In the genomic region with DNA sequence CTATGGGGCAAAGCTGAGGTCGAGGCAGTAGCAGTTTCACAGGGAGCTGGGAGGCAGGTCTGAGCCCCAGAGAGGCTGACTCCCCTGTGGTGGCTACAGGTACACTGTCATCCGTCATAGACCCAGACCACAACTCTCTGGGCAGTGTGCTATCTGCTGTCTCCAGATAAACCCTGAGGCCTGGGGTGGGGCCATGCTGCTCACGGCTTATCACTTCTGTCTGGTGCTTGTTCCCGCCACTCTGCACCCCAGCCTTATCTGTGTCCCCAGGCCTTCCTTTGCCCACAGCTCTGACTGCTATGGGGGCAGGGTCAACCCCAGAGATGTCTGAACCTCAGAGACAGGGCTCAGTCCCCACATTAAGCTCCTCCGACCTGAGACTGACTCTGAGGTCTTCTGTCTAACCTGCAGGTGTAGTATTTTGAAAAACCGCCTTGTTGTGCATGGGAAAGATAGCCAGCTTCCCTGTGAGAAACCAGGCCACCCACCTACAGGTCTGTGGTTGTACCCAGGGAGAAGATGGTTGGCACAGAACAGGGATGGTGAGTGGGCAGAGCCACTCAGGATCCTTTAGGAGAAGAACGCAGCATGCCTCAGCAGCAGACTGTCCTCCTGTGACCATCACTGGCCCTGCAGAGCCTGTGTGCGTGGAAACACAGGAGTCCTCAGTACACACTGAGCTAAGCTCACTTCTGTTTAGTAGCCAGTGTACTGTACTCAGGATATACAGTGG, we compare ENCODE assay signal across 8 mouse cellular contexts.
A peak's percentile ranks its signal among the peaks of the same experiment; 100 is the strongest.
DNase-seq lines count a peak whose midpoint lies in the region; ATAC-seq lines count a peak whose summit lies in the region.
"Had no signal": no experiment of that assay in that cellular context is flagged by ENCODE, and none has a peak within 500 bp of the region (broad histone marks: within the 10 kb centered on the region; RNA-seq: fewer than 3 reads in every experiment).

No protein-coding gene starts in this region.

- no peak overlapping the region for H3K9ac ChIP-seq in hindbrain, embryonic 12.5 days
- H3K9ac ChIP-seq in hindbrain, embryonic 14.5 days: no peak overlapping the region

- H3K4me1 ChIP-seq in hindbrain, embryonic 12.5 days: peaks cover 81% of the 10 kb centered on the region
- peaks cover 30% of the 10 kb centered on the region for H3K4me1 ChIP-seq in hindbrain, embryonic 14.5 days (replicated peaks; ENCODE audit: control insufficient read depth, insufficient read depth, low read length)

- H3K4me2 ChIP-seq in hindbrain, embryonic 12.5 days (replicated peaks): no peak overlapping the region
- no peak overlapping the region for H3K4me2 ChIP-seq in hindbrain, embryonic 14.5 days (replicated peaks)

- 68% methylated on average over 8 of the region's 8 CpGs for WGBS in hindbrain, embryonic 12.5 days
- WGBS in hindbrain, embryonic 14.5 days: 78% methylated on average over 8 of the region's 8 CpGs

- no peak for DNase-seq in hindbrain, embryonic 14.5 days (ENCODE audit: low spot score)
- DNase-seq in MEL-GATA-1-ER (ENCODE audit: extremely low read depth, low read depth): peak; percentile 100
- DNase-seq in layer of hippocampus, postnatal 25 days (ENCODE audit: extremely low spot score in 1 of 2, low spot score in 1 of 2): no peak
- DNase-seq in kidney, adult 11 months: no peak
- DNase-seq: cerebellum, adult 2 months had no signal

- H3K27me3 ChIP-seq in hindbrain, embryonic 12.5 days: peaks cover 2% of the 10 kb centered on the region; the same call in 1 of the 2 replicates
- H3K27me3 ChIP-seq in hindbrain, embryonic 14.5 days (ENCODE audit: control insufficient read depth, insufficient read depth, low read length): no peaks in the 10 kb centered on the region

- no peaks in the 10 kb centered on the region for H3K9me3 ChIP-seq in hindbrain, embryonic 12.5 days (replicated peaks)
- no peaks in the 10 kb centered on the region for H3K9me3 ChIP-seq in hindbrain, embryonic 14.5 days (ENCODE audit: control insufficient read depth, low read length)

- peak overlapping the region; percentile 40; the same call in 1 of the 2 replicates for H3K27ac ChIP-seq in hindbrain, embryonic 12.5 days
- H3K27ac ChIP-seq in hindbrain, embryonic 14.5 days: no peak overlapping the region

- no peaks in the 10 kb centered on the region for H3K36me3 ChIP-seq in hindbrain, embryonic 12.5 days
- no peaks in the 10 kb centered on the region for H3K36me3 ChIP-seq in hindbrain, embryonic 14.5 days (replicated peaks; ENCODE audit: control insufficient read depth, insufficient read depth)

- no peak for ATAC-seq in hindbrain, embryonic 12.5 days (ENCODE audit: low FRiP score)
- ATAC-seq in hindbrain, embryonic 14.5 days (ENCODE audit: low FRiP score): no peak
- ATAC-seq in common myeloid progenitor, adult 5-6 weeks (replicated peaks; ENCODE audit: low read depth, poor library complexity, severe bottlenecking): peak; percentile 55
- ATAC-seq in megakaryocyte, adult 5-6 weeks (ENCODE audit: poor library complexity, severe bottlenecking): peak; percentile 47

- H3K4me3 ChIP-seq in hindbrain, embryonic 12.5 days: no peak overlapping the region
- no peak overlapping the region for H3K4me3 ChIP-seq in hindbrain, embryonic 14.5 days (replicated peaks; ENCODE audit: low read length)

Comparison
In these comparisons a context has a peak if more than half of its experiments do, and no peak if none do; other contexts are left out.
1. ATAC-seq: peak in common myeloid progenitor, adult 5-6 weeks (single experiment) and megakaryocyte, adult 5-6 weeks (single experiment); none in hindbrain, embryonic 12.5 days (single experiment) and hindbrain, embryonic 14.5 days (single experiment).